Mouse (Mus musculus): ENCODE data around the gene Slc7a10.
A peak's percentile ranks its signal among the peaks of the same experiment; 100 is the strongest.

The Slc7a10 gene

GRCm38 (mm10) chr7:35172519-35172918 lies 13.7 kb upstream of the Slc7a10 start:
- no peak for DNase-seq (ENCODE audit: low read depth, low spot score)

DNA sequence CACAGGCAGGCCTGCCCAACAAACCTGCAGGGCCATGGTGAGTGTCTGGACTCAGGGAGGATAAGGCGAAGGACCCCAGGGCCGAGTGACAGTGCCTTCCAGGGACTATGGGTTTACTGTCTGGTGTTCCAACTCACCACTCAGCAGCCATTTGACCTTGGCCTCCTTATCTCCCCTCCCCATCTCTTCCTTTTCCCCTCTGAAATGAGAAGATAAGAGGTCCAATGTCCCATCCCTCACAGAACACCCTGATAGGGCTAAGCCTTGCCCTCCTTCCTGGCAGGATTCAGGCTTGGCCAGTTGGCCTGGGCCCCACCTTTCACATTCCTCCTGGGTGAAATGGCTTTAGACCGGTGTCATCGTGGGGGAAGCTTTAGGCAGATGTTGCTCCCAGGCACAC lies 10.7 kb upstream of the Slc7a10 start:
- no peak for DNase-seq (ENCODE audit: low read depth, low spot score)

DNA sequence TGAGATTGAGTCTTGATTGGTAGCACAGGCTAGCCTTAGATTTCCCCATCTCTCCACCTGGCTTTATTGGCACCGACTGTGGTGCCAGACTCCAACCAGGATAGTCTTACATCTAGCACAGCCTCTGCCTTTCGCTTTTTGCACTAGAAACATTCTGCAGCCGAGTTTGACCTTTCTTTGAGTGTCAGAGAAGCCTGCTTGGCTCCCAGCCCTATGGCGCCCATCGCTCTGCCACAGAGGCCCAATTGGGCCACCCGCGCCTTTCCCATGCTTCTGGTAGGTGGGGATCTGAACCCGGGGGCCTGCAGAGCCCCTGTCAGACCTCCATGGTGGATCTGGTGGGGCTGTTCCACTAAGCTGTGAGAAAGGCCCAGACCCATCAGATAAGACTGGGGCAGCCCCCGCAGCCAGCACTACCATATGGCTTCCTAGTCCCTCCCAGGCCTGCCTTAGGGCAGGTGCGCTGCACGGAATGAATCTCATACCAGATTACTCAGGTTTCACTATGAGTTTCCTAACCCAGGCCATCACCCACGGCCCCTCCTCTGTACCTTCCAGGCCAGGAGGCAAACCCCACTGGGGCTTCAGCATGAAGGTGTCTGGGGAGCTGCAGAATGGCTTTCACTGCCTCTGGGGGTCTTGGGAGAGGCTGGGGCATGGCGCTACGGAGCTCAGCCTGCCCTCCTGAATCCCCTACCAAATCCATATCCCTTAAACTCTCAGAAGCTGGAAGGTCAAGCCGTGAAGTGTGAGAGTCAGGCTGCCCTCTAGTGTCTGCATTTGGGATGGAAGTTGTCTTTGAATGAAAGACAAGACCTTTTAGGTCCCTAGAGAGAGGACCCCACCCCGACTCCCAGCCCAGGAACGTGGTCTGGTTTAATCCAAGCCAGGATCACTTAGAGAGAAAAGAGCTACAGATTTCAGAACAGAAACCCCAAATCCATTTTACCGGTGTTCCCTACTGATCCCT lies 9.5 kb upstream of the Slc7a10 start:
- DNase-seq (ENCODE audit: low read depth, low spot score), result peak; percentile 62

- DNase-seq (ENCODE audit: low read depth, low spot score), result peak; percentile 24
Observed at GRCm38 (mm10) chr7:35184833-35185724, 1.1 kb upstream of the Slc7a10 start.

DNA sequence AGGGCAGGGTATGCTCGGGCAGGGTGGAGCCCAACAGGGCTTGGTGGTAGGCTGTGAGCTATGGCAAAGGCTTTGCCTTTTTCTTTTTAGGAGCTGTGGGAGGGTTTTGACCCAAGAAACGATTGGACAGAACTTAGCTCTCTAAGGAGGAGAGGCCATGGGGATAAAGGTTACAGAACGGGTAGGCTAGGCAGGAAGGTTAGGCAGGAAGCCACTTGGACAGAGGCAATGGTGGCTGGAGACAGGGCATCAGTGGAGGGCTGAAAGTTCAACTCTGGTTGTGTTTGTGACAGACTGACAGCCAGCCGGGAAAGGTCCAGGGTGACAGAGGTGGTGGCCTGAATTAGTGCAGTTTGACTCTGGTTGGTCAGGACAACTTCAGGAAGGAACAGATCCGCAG lies 3.5 kb downstream of the Slc7a10 start:
- no peak for DNase-seq (ENCODE audit: low read depth, low spot score)

- no peak for DNase-seq (ENCODE audit: low read depth, low spot score)
Observed at GRCm38 (mm10) chr7:35191276-35191675, 5.1 kb downstream of the Slc7a10 start.

DNA sequence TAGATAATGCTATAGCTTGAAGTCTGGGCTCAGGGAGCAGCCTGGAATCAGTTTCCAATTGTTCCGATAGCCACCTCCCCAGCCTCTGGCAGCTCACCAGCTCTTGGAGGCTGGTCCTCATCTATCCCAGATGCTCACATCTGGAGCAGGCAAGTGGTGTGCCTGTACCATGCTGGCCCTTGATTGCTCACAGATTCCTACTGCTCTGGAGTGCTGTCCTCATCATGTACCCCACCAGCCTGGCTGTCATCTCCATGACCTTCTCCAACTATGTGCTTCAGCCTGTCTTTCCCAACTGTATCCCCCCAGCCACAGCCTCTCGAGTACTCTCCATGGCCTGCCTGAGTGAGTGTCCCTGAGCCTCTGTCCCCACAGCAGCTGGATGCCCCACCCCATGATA lies 10.8 kb downstream of the Slc7a10 start:
- no peak for DNase-seq (ENCODE audit: low read depth, low spot score)

GRCm38 (mm10) chr7:35198981-35199754 lies 13.0 kb downstream of the Slc7a10 start:
- no peak for DNase-seq (ENCODE audit: low read depth, low spot score)

- no peak for DNase-seq (ENCODE audit: low read depth, low spot score)
Observed at GRCm38 (mm10) chr7:35199755-35200154, 13.6 kb downstream of the Slc7a10 start.

GRCm38 (mm10) chr7:35211791-35212190 lies 25.6 kb downstream of the Slc7a10 start:
- no peak for DNase-seq (ENCODE audit: low read depth, low spot score)

- no peak for DNase-seq (ENCODE audit: low read depth, low spot score)
Observed at GRCm38 (mm10) chr7:35214442-35215222, 28.4 kb downstream of the Slc7a10 start.

GRCm38 (mm10) chr7:35215225-35215624 lies 29.0 kb downstream of the Slc7a10 start, which contains the start of gene Lrp3:
Gene Lrp3, minus strand, starts transcription at chr7:35215498.
- peak; percentile 12 for DNase-seq (ENCODE audit: low read depth, low spot score)

DNA sequence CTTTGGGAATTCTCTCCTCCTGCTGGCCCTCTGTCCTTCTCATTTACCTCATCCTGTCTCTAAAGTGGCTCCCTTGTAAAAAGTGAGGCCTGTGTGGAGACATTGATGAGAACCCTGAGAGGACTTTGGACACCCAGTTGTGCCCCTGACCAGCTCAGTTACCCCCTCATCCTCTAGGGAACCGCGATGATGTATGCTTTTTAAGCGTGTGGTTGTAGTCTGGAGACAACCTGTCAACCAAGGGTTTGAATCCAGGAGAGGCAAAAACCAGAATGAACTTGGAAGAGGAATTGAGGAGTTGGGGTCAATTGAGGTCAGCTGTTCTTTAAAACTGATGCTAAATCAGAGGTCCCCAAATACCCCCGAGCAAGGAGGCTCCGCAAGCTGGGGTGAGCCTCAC lies 29.5 kb downstream of the Slc7a10 start:
- no peak for DNase-seq (ENCODE audit: low read depth, low spot score)

GRCm38 (mm10) chr7:35220694-35221365 lies 34.6 kb downstream of the Slc7a10 start:
- no peak for DNase-seq (ENCODE audit: low read depth, low spot score)

DNA sequence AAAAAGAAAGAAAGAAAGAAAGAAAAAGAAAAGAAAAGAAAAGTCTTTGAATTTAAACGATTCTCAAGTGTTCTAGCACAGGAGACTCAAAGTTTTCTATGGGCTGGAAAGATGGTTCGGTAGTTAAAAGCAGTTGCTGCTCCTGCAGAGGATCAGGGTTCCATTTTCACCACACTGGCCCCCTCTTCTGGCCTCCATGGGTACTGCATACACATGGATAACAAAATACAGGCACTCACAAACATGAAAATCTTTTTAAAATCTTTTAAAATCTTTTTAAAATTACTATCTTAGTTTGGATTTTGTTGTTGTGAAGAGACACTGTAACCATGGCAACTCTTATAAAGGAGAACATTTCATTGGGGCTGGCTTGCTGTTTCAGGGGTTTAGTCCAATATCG lies 44.1 kb downstream of the Slc7a10 start:
- peak; percentile 31 for DNase-seq (ENCODE audit: low read depth, low spot score)

- no peak for DNase-seq (ENCODE audit: low read depth, low spot score)
Observed at GRCm38 (mm10) chr7:35232796-35233455, 46.7 kb downstream of the Slc7a10 start.

GRCm38 (mm10) chr7:35233861-35234260 lies 47.7 kb downstream of the Slc7a10 start:
- no peak for DNase-seq (ENCODE audit: low read depth, low spot score)

DNA sequence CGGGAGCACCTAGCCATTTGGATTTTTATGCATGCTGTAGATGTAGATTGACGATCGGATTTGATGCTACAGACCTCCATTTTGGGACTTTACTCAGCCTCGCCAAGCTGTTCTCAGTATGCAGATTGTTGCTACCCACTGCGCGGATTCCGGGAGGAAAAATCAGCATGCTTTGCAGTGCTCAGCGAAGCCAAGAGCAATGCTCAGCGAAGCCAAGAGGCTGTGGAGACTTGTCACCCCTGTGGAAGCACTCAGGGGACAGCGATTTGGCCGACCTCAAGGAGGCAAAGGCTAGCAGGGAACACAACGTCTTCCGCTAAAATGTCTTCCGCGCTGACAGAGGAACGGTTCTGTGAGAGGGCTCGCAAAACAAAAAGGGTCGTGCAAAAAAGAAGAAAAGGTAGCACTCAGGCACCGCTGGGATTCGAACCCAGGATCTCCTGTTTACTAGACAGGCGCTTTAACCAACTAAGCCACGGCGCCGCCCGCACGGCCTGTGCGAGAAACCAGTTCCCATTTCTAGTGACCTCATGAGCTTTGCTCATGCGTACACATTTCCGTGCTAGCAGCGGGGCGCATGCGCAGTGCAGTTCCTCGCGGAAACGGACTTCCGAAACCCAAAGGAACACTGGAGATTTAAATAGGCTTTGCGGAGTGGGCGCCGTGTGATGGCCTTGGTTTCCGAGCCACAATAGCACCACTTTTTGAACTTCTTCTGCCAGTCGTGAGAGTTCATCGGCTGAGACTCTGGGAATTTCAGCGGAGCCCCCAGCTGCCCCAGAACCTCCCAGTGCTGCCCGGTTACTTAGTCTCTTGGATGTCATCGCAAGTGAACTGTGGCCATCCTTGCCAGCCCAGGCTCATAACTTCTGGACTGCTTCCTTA lies 48.4 kb downstream of the Slc7a10 start:
- DNase-seq (ENCODE audit: low read depth, low spot score), result peak; percentile 97

DNA sequence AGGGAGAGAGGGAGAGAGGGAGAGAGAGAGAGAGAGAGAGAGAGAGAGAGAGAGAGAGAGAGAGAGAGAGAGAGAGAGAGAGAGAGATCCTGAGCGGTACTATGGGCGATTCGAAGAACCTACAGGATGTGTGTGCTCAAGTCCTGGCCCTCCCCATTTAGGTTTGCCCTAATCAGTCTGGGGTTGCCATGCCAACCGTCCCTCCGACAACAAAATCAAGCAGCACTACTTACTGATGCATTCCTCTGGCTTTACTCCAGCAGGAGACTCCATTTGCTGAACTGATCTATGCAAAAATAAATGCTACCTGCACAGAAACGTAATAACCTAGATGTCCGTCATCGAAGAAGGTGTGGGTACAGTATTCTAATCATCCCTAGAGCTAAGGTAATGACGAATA lies 49.1 kb downstream of the Slc7a10 start:
- peak; percentile 87 for DNase-seq (ENCODE audit: low read depth, low spot score)

Data from CD4-positive helper T cell, adult 2 months (primary cell).